Mouse (Mus musculus): ENCODE measurements at regions not wholly inside any gene's neighbourhood (a gene's known extent, or its start where the extent isn't known, plus 50 kb on each side); places are given as distances from the start of the nearest gene placed in this dataset.

DNA sequence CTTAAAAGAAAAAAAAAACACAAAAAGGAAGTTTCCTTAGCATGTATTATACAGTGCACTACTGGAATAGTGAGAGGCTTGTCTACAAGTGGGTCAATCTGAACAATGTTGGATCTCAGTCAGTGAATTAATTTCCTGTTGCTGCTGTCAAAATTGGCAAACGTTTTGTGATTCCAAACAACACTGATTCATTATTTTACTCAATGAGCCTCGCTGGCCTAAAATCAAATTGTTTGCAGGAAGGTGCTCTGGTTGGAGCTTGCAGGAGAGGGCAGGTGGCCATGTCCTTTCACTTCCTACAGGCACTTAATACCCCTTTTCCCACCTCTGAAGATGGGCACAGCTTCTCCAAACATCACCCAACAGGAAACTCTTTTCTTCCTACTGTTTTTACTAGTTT, 226.3 kb upstream of the Bche start:
- peak; percentile 14 to 55 for DNase-seq

DNA sequence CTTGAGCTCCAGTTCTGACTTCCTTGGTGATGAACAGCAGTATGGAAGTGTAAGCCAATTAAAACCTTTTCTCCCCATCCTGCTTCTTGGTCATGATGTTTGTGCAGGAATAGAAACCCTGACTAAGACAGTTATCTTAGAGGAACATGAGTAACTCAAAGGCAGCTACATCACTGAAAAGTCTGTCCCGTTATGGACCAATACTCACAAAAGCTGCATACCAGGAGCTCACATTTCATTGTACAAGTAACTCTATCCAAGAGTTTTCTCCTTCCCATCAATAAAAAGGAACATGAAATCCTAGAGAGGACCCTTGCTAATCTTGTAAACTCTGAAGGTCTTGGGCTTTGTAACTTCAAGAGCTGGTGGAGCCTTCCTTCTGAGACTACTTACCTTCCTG, 224.0 kb upstream of the Bche start:
- no peak for DNase-seq

All from cerebellum, postnatal 14 days (tissue).